Mouse (Mus musculus) kidney, embryonic 16.5 days (tissue): ENCODE results near the gene Rpain. TPM values are rescaled to one million over a fixed set of nuclear protein-coding genes. Genes with fewer than 3 reads are reported as not detected.
A peak's percentile ranks its signal among the peaks of the same experiment; 100 is the strongest.

Source experiments
- ATAC-seq: fragments of 200-750 bp; cut with Nextera tagmentation; 2 replicates; pipeline ENCODE4 v1.8.0; 2017; ENCODE audit warnings: moderate TSS enrichment; ENCODE audit not compliant: low FRiP score, low TSS enrichment
- H3K27ac ChIP-seq: fragments of 300-500 bp; sonication (generic); 2 replicates; pipeline ENCODE4 v1.5.1; 2014; ENCODE audit warnings: low read length
- H3K27me3 ChIP-seq: fragments of 300-500 bp; sonication (generic); 2 replicates; pipeline ENCODE4 v1.6.1; 2014; ENCODE audit warnings: low read length, control low read depth, mixed read lengths; ENCODE audit not compliant: insufficient read depth
- H3K36me3 ChIP-seq: fragments of 300-500 bp; sonication (generic); 2 replicates; pipeline ENCODE4 v1.6.1; 2014; ENCODE audit warnings: low read length, control low read depth, mixed read lengths; ENCODE audit not compliant: insufficient read depth
- H3K4me1 ChIP-seq: fragments of 300-500 bp; sonication (generic); 2 replicates; pipeline ENCODE4 v1.6.1; 2014; ENCODE audit warnings: low read length, control low read depth, mixed read lengths; ENCODE audit not compliant: insufficient read depth
- H3K4me2 ChIP-seq: fragments of 300-500 bp; sonication (generic); replicated peaks from 2 replicates; pipeline ENCODE4 v1.6.1; 2014; ENCODE audit warnings: low read depth, low read length
- H3K4me3 ChIP-seq: fragments of 300-500 bp; sonication (generic); 2 replicates; pipeline ENCODE4 v1.5.1; 2014; ENCODE audit warnings: mild to moderate bottlenecking, low read length
- H3K9ac ChIP-seq: fragments of 300-500 bp; sonication (generic); replicated peaks from 2 replicates; pipeline ENCODE4 v1.6.1; 2014; ENCODE audit warnings: low read length
- H3K9me3 ChIP-seq: fragments of 300-500 bp; sonication (generic); 2 replicates; pipeline ENCODE4 v1.6.1; 2016; ENCODE audit warnings: low read length, control low read depth
- WGBS: fragments of 180-500 bp; shearing (Covaris S2); extraction: QIAGEN DNeasy Blood & Tissue Kit; methylation state at CpG from one replicate; pipeline ENCODE4 v1.1.7; 2014; 5-methylcytosine and 5-hydroxymethylcytosine counted together
- polyA plus RNA-seq: library from polyadenylated mRNA; unstranded; fragments of >200 nt; fragmentation: Nextera tagmentation; extraction: Ambion mirVana; gene quantifications from 2 replicates; pipeline ENCODE4 v1.2.1, GENCODE M21; 2015

Gene Rpain
- 70.7 and 83.0 TPM in 2 replicates for polyA plus RNA-seq

GRCm38 (mm10) chr11:70969821-70970559 is at the start of gene Rpain, which contains the start of gene Nup88:
TSS of gene Rpain (plus strand) at chr11:70970213.
TSS of gene Nup88 (minus strand) at chr11:70969973.
- WGBS: under 1% methylated on average over 43 of the region's 43 CpGs
- ATAC-seq: peak; percentile 99
- H3K27ac ChIP-seq: peak within 1 kb of the TSS; percentile 94
- no peaks in the 10 kb centered on the region for H3K9me3 ChIP-seq
- peak within 1 kb of the TSS; percentile 85 for H3K9ac ChIP-seq
- H3K36me3 ChIP-seq: peaks cover 26% of the 10 kb centered on the region
- H3K4me1 ChIP-seq: peaks cover 16% of the 10 kb centered on the region
- no peaks in the 10 kb centered on the region for H3K27me3 ChIP-seq
- H3K4me2 ChIP-seq: peak within 1 kb of the TSS; percentile 91
- H3K4me3 ChIP-seq: peak within 1 kb of the TSS; percentile 73

DNA sequence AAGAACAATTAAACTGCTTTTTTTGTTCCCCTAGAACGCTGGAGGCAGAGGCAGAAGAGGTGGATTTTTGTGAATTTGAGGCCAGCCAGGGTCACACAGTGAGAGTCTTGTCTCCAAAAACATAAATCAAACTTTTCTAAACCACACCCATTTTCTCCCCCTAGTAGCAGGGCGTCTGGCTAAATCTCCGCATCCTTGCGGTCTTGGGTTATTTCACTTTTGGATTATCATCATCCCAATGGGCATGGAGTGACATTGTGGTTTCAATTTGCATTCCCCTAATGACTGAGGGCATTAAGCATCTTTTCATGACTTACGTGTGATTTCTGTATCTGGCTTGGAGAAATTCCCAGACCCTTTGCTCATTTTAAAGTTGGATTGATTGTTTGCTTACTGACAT is 38.6 kb upstream of the Rpain start:
- 78% methylated on average over 5 of the region's 5 CpGs for WGBS
- H3K36me3 ChIP-seq: peaks cover 27% of the 10 kb centered on the region

DNA sequence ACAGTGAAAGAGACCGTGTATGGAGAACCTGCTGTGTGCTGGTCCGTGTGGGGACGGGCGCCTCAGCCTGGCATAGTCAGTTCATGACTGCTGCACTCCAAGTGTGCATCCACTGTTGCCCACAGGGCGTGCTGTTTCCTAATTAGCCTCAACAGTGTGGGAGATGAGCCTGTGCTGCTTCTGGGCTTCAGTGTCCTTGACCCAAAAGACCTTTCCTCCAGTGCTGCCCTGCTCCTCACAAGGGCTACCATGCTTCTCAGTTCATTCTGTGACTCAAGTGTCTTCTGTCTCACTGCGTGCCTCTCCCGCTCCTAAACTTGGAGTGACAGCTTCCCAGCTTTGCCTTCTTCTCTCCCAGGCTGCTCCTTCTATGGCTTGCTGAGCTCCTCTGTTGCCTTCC is 34.7 kb upstream of the Rpain start:
- Histone ChIP-seq H3K4me1 (no peaks in the 10 kb centered on the region), H3K27me3 (no peaks in the 10 kb centered on the region), H3K4me3 (no peak overlapping the region), H3K4me2 (no peak overlapping the region), H3K9me3 (no peaks in the 10 kb centered on the region), H3K9ac (no peak overlapping the region), H3K27ac (no peak overlapping the region), H3K36me3 (peaks cover 34% of the 10 kb centered on the region)
- WGBS: 94% methylated on average over 7 of the region's 7 CpGs
- ATAC-seq: no peak

More for the DNA sequence above, 38.6 kb upstream of the Rpain start:
- ATAC-seq: no peak
- Histone ChIP-seq H3K9ac (no peak overlapping the region), H3K27ac (no peak overlapping the region), H3K4me1 (no peaks in the 10 kb centered on the region), H3K4me3 (no peak overlapping the region), H3K27me3 (no peaks in the 10 kb centered on the region), H3K9me3 (no peaks in the 10 kb centered on the region), H3K4me2 (no peak overlapping the region)

- WGBS: 93% methylated on average over 1 of the region's 1 CpGs
Measured at GRCm38 (mm10) chr11:70942596-70942995, 27.4 kb upstream of the Rpain start.

DNA sequence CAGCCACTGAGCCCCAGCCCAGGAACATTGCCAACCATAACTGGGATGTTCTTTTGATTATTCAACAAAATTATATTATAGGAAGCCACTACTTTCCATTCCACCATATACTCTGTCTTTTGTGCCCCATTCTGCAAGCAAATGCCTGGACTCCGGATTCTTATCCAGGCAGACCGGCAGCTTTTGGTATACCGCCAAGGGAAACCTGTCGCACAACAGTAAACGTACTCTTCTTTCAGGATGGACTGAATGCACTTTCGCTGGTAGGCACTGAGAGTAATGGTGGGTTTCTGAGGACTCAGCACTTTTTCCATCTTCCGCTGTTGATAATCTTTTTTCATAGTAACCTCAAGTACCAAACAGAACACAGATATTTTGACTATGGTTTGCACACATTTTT is 26.4 kb upstream of the Rpain start:
- WGBS: 89% methylated on average over 7 of the region's 7 CpGs
- Histone ChIP-seq H3K4me1 (no peaks in the 10 kb centered on the region), H3K9ac (no peak overlapping the region), H3K27ac (no peak overlapping the region), H3K27me3 (no peaks in the 10 kb centered on the region), H3K4me3 (no peak overlapping the region), H3K9me3 (no peaks in the 10 kb centered on the region), H3K36me3 (peaks cover 70% of the 10 kb centered on the region), H3K4me2 (no peak overlapping the region)
- ATAC-seq: no peak

More at GRCm38 (mm10) chr11:70942596-70942995, 27.4 kb upstream of the Rpain start:
- Histone ChIP-seq H3K4me1 (no peaks in the 10 kb centered on the region), H3K4me2 (no peak overlapping the region), H3K4me3 (no peak overlapping the region), H3K36me3 (peaks cover 66% of the 10 kb centered on the region), H3K9ac (no peak overlapping the region), H3K27ac (no peak overlapping the region), H3K27me3 (no peaks in the 10 kb centered on the region), H3K9me3 (no peaks in the 10 kb centered on the region)
- no peak for ATAC-seq

DNA sequence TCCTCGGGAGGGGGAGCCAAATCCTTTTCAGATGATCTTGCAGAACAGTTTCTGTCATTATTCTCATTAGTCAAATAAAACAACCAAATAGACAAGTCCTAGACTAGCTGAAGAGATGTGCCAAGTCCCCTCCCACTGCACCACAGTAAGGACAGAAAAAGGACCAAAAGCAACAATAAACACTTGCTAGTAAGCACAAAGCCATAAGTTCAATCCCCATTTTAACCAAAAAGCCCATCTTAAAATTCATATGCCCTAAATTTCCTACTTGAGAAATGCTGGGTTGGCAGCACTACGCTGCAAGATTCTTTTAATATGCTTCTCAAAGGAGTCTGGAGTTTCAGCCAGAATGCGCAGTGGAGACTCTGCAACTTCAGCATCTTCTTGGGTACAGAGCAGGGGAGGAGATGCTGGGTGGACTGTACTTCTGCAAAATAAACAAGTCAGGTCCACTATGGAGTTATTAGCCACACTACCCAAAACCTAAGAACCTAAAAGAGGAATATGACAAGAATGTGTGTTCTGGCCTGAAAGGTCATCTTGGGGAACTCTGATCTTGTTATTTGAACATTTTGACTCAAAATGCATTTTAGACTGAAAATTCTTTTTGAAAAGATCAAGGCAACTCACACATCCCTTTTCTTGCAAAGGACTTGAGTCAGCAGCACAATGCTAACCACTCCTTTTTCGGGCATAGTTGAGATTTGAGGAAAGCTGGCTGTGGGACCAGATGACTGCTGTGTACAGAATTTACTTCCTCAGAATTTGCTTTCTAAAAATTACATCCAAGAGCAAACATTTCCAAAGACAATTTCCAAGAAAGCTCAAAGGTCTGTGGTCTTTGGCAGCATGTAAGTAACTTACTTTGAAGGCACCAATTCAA is 24.8 kb upstream of the Rpain start:
- H3K36me3 ChIP-seq: peaks cover 76% of the 10 kb centered on the region
- no peak overlapping the region for H3K4me2 ChIP-seq
- WGBS: 93% methylated on average over 4 of the region's 4 CpGs
- no peaks in the 10 kb centered on the region for H3K9me3 ChIP-seq
- no peaks in the 10 kb centered on the region for H3K4me1 ChIP-seq
- no peak for ATAC-seq
- no peak overlapping the region for H3K4me3 ChIP-seq
- H3K27me3 ChIP-seq: no peaks in the 10 kb centered on the region
- no peak overlapping the region for H3K9ac ChIP-seq
- H3K27ac ChIP-seq: no peak overlapping the region

DNA sequence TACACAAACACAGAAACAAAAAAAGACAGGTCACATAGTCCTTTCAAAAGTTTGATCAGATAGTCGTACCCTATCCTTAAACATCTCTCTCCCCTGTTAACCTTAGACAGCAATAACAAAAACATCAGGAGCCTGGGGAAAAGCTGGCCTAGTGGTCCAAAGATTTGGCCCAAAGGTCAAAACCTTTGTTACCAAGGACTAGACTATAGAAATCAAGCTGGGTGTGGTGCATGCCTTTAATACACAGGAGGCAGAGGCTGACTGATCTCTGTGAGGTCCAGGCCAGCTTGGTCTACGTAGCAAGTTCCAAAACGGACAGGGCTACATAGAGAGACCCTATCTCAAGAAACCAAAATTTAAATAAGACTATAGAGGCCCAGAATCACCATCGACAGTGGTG is 15.3 kb upstream of the Rpain start:
- peaks cover 85% of the 10 kb centered on the region for H3K36me3 ChIP-seq
- no peak overlapping the region for H3K9ac ChIP-seq
- 96% methylated on average over 4 of the region's 4 CpGs for WGBS
- H3K27ac ChIP-seq: no peak overlapping the region
- H3K4me2 ChIP-seq: no peak overlapping the region
- H3K27me3 ChIP-seq: no peaks in the 10 kb centered on the region
- H3K4me1 ChIP-seq: no peaks in the 10 kb centered on the region
- no peaks in the 10 kb centered on the region for H3K9me3 ChIP-seq
- ATAC-seq: no peak
- no peak overlapping the region for H3K4me3 ChIP-seq

DNA sequence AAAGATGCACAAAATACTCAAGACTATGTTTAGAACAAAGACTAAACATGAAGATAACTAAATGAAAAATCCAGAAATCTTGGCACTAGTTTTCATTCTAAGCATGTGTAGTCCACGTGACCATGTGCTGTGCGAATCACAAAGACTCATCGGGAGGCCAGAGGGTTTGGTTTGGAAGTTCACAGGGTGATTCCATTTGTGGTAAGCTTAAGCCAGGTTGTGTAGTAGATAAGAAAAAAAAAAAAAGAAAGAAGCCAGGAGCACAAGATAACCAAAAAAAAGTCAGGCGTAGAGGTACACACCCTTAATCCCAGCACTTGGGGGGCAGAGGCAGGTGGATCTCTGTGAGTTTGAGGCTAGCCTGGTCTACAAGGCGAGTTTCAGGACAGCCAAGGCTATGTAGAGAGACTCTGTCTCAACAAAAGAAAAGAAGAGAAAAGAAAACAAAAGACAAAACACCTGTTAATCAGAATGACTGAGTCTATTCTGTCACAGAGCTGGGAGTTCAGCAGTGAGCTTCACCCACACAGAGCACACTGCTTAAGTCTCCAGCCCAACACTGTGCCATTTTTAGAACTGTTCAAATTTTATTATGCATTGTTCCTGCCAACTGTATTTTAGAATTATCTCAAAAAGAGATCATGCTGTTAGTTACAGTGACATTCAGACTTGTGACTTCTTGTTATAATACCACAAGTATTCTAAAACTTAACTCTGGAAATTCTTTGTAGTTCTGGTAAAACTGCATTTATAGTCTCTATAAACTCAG is 9.0 kb upstream of the Rpain start:
- Histone ChIP-seq H3K4me2 (no peak overlapping the region), H3K36me3 (peaks cover 75% of the 10 kb centered on the region), H3K9me3 (no peaks in the 10 kb centered on the region), H3K27me3 (no peaks in the 10 kb centered on the region), H3K9ac (no peak overlapping the region), H3K4me1 (no peaks in the 10 kb centered on the region), H3K4me3 (no peak overlapping the region), H3K27ac (no peak overlapping the region)
- ATAC-seq: no peak
- WGBS: 95% methylated on average over 5 of the region's 5 CpGs

DNA sequence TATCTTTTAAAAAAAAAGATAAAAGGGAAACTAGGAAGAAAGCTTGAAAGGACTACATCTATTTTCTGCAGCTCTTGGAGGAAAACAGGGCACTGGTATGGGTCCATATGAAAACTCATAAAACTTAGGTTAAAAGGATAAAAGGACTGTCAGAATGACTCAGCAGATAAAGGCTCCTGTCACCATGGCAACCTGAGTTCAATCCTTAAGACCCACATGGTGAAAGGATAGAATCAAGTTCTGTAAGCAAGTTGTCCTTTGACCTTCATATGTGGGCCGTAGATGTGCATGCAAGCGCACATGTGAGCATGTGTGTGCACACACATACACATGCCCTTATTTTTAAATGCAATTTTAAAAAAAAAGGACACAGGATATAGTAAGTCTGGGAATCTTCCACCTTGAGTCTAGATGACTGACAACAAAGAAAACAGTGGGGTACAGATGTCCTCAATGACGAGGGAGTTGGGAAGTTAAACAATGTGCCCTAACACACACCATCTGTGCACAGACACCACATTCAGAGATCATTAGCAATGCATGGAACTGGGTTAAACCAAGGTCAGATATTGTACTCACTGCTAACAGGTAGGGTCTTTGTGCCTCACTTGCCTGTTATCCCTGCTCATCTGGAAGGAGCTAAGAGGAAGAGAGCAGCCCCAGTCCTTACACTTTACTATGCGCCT is 5.6 kb upstream of the Rpain start:
- Histone ChIP-seq H3K9me3 (no peaks in the 10 kb centered on the region), H3K9ac (no peak overlapping the region), H3K27ac (no peak overlapping the region), H3K27me3 (no peaks in the 10 kb centered on the region), H3K4me3 (no peak overlapping the region), H3K36me3 (peaks cover 58% of the 10 kb centered on the region), H3K4me2 (no peak overlapping the region), H3K4me1 (peaks cover 11% of the 10 kb centered on the region)
- ATAC-seq: no peak
- 87% methylated on average over 4 of the region's 4 CpGs for WGBS
